Mouse (Mus musculus): ENCODE measurements around the gene Tnc.
"Not testable (repeated sequence)": the region's sequence is repeated elsewhere in the genome, so short reads cannot be mapped to it uniquely, and the experiment has no call there.

Gene Tnc

DNA sequence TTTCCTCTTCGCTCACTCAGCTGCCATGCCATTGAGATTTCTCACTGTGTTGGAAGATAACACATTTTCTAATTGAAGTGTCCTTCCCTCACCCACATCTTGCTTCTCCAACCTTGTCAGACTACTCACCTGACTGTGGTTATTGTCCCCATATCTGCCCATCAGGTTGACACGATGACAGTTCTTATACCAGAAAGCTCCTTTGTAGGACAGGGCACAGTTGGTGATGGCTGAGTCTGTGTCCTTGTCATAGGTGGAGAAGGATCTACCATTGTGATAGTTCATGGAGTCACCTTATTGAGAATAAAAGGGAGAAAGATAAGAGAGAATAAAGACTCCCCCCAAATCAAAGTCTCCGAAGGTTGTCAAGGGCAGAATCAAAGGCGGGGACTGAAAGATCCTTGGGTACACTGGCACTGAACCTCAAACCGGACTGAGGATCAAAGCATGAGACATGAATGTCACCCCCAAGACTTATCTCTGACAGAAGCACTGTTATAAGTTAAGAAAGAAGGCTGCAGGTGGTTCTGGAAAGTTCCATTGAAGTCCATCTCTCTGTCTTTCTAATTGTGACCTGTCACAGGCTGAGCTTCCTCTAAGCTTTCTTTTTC, 84.9 kb downstream of the Tnc start:
- DNase-seq = no peak

DNA sequence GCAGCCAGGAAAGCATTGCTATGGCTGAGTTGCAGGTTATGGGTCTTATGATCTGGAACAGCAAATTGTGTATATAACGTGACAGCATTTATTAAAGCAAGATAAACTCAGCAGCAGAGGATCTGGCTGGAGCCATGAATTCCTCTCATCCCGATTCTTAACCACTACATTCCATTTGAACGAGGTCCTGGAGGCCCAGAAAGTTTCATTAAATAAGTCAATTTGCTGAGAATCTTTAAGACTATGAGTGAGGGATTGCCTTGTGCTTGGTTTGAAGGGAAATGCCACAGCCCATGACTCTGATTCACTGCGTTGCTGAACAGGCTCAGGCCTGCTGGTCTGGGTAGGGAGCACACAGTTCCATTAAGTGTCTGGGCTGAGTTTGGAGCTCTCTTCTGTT, 88.2 kb downstream of the Tnc start:
- peak; percentile 20 for DNase-seq

DNA sequence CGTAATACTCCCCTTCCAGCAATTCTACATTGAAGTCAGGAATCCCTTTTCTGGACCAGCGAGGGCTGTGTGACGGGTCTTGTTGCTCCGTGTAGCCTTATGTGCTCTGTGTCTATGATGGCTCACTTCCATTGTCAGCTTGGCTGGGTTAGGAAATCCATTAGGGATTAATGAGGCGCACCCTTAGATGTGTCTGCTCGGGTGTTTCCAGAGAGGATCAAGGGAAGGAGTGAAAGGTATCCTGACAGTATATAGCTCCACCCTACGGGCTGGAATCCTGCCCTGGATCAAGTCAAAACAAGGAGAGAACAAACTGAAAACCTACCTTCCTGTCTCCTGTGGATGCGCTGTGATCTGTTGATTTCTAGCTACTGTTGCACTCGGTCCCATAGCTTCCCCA, 96.8 kb downstream of the Tnc start:
- DNase-seq = no peak

- DNase-seq = not testable (repeated sequence)
Measured at GRCm38 (mm10) chr4:63948688-63949073, 98.1 kb downstream of the Tnc start.

- peak; percentile 66 for DNase-seq
Measured at GRCm38 (mm10) chr4:63948066-63948687, 98.6 kb downstream of the Tnc start.

DNA sequence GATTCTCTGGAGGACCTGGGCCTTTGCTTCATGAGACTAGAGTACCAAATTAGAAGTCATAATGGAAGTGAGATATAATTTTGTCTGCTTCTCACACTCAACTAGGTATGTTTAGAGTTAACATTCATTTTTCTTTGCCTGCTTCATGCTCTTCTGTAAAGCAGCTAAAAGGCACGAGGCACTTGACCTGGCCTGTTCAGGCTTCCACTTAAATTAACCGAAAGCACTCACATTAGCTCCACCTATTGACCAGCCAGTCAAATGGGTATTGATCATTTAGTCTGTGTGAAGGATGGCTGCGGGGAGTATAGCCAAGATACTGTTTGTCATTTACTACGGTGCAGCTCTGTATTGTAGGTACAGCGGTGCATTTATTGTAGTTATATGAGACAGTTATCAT, 103.0 kb downstream of the Tnc start:
- DNase-seq = no peak

DNA sequence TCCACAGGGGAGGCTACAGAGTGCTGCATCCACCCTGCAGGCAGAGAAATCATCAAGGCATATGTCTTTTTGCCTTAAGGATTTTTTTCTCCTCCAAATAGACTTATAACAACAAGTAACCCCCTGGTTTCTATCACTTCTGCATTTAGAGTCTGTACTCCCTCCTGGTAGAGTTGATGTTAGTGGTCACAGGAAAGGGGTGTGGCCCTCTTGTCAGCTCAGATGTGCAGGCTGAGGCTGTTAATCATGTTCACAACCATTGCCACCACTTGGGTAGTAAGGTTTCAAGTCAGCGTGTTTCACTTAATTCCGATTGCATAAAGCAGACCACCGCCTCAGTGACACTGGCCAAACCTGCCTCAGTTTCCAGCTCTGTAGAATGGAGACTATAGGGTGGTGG, 103.9 kb downstream of the Tnc start:
- no peak for DNase-seq

- no peak for DNase-seq
Measured at GRCm38 (mm10) chr4:63941420-63941819, 105.4 kb downstream of the Tnc start.

DNA sequence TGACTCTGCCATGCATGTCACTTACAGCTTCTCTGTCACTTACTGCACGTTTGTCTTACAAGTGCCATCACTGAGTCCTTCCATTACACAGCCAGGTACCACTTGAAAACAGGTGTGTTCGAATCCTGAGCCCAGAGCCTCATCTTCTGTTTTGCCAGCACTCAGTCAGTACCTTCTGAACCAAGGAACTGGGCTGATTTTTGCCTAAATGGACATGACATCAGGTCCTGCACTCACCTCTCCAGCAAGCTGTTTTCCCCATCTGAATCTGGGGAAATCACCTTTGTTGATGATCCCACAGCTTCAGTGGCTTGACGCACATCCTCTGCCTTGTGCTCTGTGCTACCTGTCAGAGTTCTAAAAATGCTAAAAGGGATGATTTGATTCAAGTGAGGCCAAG, 107.4 kb downstream of the Tnc start:
- DNase-seq = no peak

DNA sequence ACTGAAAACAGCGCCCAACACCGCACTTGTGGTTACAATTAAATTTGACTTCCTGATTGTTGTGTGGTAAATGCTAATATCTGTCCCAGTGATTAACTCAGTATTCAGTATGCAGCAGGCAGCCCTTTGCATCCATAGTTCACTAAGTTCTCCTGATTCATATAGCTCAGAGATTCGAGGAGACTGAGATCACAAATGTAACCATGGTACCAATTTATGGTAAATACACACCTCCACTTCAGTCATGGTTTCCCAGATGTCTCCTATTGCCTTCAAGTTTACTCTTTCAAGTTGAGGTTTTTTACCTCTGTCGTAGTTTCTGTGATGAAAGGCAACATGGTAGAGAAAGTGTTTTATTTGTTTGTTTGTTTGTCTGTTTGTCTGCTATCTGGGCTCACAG, 110.9 kb downstream of the Tnc start:
- DNase-seq = no peak

GRCm38 (mm10) chr4:63935314-63935713, 111.5 kb downstream of the Tnc start:
- no peak for DNase-seq

DNA sequence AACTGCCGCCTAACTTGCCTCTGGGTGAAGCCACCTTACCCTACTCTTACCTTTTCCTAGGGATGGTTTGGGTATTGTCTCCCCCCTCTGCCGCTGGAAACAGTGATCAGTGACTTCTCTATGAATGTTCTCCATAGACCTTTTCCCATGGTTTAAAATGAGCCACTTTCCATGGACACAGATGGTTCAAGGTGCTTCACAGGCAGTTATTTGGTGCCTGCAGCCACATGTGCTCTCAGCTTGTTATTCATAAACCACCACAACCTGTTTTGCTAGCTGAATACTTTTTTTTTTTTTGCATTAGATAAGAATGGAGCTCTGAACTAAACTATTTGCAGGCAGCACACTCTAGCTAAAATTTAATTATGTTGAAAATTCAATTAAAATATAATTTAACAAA, 116.0 kb downstream of the Tnc start:
- DNase-seq = no peak

DNA sequence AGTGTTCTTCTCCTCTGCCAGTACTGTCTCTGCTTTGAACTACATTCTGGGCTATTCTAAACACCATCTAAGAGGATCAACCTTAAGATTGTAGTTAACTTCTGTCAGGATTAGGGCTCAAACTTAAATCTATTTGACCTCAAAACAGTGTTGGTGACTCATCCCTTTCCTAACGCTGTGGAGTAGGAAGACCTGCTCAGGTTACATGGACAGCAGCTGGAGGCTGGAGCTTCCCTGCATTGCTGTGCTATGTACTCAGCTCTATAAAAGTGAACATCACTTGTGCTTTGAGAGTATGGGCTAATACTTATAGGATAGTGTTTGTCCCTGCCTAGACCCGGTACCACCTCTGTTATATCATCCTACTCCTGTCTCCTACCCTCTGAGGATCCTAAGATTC, 117.3 kb downstream of the Tnc start:
- DNase-seq = no peak

GRCm38 (mm10) chr4:63928192-63928591, 118.6 kb downstream of the Tnc start:
- no peak for DNase-seq

DNA sequence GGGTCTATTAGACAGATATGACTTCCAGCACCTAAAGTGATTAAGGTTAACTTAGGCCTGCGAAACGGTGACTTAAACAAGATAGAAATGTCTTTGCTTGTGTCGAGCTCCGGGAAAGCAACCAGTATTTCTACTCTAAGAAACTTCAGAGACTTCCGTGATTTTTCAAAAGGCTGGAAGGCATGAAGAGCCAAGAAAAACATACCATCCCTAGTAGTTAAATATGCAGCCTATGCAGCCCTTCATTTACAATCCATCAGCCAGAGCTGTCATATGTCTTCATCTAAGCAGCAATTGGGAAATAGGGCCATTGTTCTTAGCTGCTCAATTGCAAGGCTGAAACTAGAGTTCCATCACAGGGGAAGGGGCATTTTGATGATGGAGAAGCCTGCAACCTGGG, 129.6 kb downstream of the Tnc start:
- peak; percentile 3 for DNase-seq

GRCm38 (mm10) chr4:63916753-63917152, 130.1 kb downstream of the Tnc start:
- no peak for DNase-seq

- DNase-seq = no peak
Measured at GRCm38 (mm10) chr4:63916288-63916687, 130.5 kb downstream of the Tnc start.

All from kidney, postnatal 14 days (tissue).